Mouse (Mus musculus): ENCODE measurements at regions not wholly inside any gene's neighbourhood (a gene's known extent, or its start where the extent isn't known, plus 50 kb on each side); places are given as distances from the start of the nearest gene placed in this dataset.

- no peaks in the 10 kb centered on the region for H3K4me1 ChIP-seq (ENCODE audit: control insufficient read depth, insufficient read depth, low read length)
- H3K4me3 ChIP-seq = no peak overlapping the region
- H3K36me3 ChIP-seq (ENCODE audit: control insufficient read depth, insufficient read depth, low read length) = no peaks in the 10 kb centered on the region
- H3K27me3 ChIP-seq (ENCODE audit: control insufficient read depth, insufficient read depth, low read length) = no peaks in the 10 kb centered on the region
- 66% methylated on average over 3 of the region's 3 CpGs for WGBS
- no peak for DNase-seq
- TF ChIP-seq EP300 (IDR thresholded peaks at IDR 0.05; ENCODE audit: insufficient read depth, low read depth, low read length) (no peak), POLR2A (IDR thresholded peaks at IDR 0.05; ENCODE audit: insufficient read depth, low read depth, low read length) (no peak), CTCF (IDR thresholded peaks at IDR 0.05) (no peak)
- H3K27ac ChIP-seq = no peak overlapping the region
- intact Hi-C loops (cut with DNase I) = no loop called here
- no peaks in the 10 kb centered on the region for H3K79me2 ChIP-seq (replicated peaks; ENCODE audit: control insufficient read depth, insufficient read depth, low read length)
- H3K9ac ChIP-seq (ENCODE audit: low read depth, low read length) = no peak overlapping the region
Measured at GRCm38 (mm10) chr1:127023100-127023499, 181.7 kb upstream of the Mgat5 start.

- H3K79me2 ChIP-seq (replicated peaks; ENCODE audit: control insufficient read depth, insufficient read depth, low read length) = no peaks in the 10 kb centered on the region
- H3K27ac ChIP-seq = no peak overlapping the region
- H3K36me3 ChIP-seq (ENCODE audit: control insufficient read depth, insufficient read depth, low read length) = no peaks in the 10 kb centered on the region
- intact Hi-C loops (cut with DNase I) = no loop called here
- no peak overlapping the region for H3K4me3 ChIP-seq
- H3K9ac ChIP-seq (ENCODE audit: low read depth, low read length) = no peak overlapping the region
- TF ChIP-seq CTCF (IDR thresholded peaks at IDR 0.05) = peak; percentile 54
- no peak for TF ChIP-seq EP300 (IDR thresholded peaks at IDR 0.05; ENCODE audit: insufficient read depth, low read depth, low read length)
- 65% methylated on average over 2 of the region's 2 CpGs for WGBS
- H3K27me3 ChIP-seq (ENCODE audit: control insufficient read depth, insufficient read depth, low read length) = no peaks in the 10 kb centered on the region
- DNase-seq = peak in 1 of 2 experiments; percentile 22
- H3K4me1 ChIP-seq (ENCODE audit: control insufficient read depth, insufficient read depth, low read length) = no peaks in the 10 kb centered on the region
Measured at GRCm38 (mm10) chr1:127017698-127018097, 187.1 kb upstream of the Nckap5 start.

GRCm38 (mm10) chr1:127015894-127016245 is 185.3 kb upstream of the Nckap5 start:
- no peak for DNase-seq
- H3K79me2 ChIP-seq (replicated peaks; ENCODE audit: control insufficient read depth, insufficient read depth, low read length) = no peaks in the 10 kb centered on the region
- no peak overlapping the region for H3K27ac ChIP-seq
- no peaks in the 10 kb centered on the region for H3K27me3 ChIP-seq (ENCODE audit: control insufficient read depth, insufficient read depth, low read length)
- intact Hi-C loops (cut with DNase I) = no loop called here
- TF ChIP-seq EP300 (IDR thresholded peaks at IDR 0.05; ENCODE audit: insufficient read depth, low read depth, low read length) (no peak), CTCF (IDR thresholded peaks at IDR 0.05) (no peak)
- H3K36me3 ChIP-seq (ENCODE audit: control insufficient read depth, insufficient read depth, low read length) = no peaks in the 10 kb centered on the region
- H3K4me3 ChIP-seq = no peak overlapping the region
- H3K9ac ChIP-seq (ENCODE audit: low read depth, low read length) = no peak overlapping the region
- no peaks in the 10 kb centered on the region for H3K4me1 ChIP-seq (ENCODE audit: control insufficient read depth, insufficient read depth, low read length)
- 81% methylated on average over 4 of the region's 4 CpGs for WGBS

GRCm38 (mm10) chr1:127015042-127015893 is 184.7 kb upstream of the Nckap5 start:
- Histone ChIP-seq H3K4me3 (no peak overlapping the region), H3K9ac (ENCODE audit: low read depth, low read length) (no peak overlapping the region), H3K4me1 (ENCODE audit: control insufficient read depth, insufficient read depth, low read length) (no peaks in the 10 kb centered on the region), H3K27ac (no peak overlapping the region), H3K79me2 (replicated peaks; ENCODE audit: control insufficient read depth, insufficient read depth, low read length) (no peaks in the 10 kb centered on the region), H3K36me3 (ENCODE audit: control insufficient read depth, insufficient read depth, low read length) (no peaks in the 10 kb centered on the region), H3K27me3 (ENCODE audit: control insufficient read depth, insufficient read depth, low read length) (no peaks in the 10 kb centered on the region)
- intact Hi-C loops (cut with DNase I) = no loop called here
- no peak for DNase-seq
- no peak for TF ChIP-seq EP300 (IDR thresholded peaks at IDR 0.05; ENCODE audit: insufficient read depth, low read depth, low read length)
- no peak for TF ChIP-seq CTCF (IDR thresholded peaks at IDR 0.05)
- no peak for TF ChIP-seq POLR2A (IDR thresholded peaks at IDR 0.05; ENCODE audit: insufficient read depth, low read depth, low read length)
- 62% methylated on average over 8 of the region's 8 CpGs for WGBS

- peak in 1 of 2 experiments; percentile 16 for DNase-seq
- H3K36me3 ChIP-seq (ENCODE audit: control insufficient read depth, insufficient read depth, low read length) = no peaks in the 10 kb centered on the region
- intact Hi-C loops (cut with DNase I) = loop anchor here (2.0 kb wide), 1 partner anchor 447 kb away; no protein-coding TSS in a partner anchor
- 55% methylated on average over 6 of the region's 6 CpGs for WGBS
- no peak overlapping the region for H3K9ac ChIP-seq (ENCODE audit: low read depth, low read length)
- H3K27ac ChIP-seq = no peak overlapping the region
- H3K4me1 ChIP-seq (ENCODE audit: control insufficient read depth, insufficient read depth, low read length) = no peaks in the 10 kb centered on the region
- TF ChIP-seq POLR2A (IDR thresholded peaks at IDR 0.05; ENCODE audit: insufficient read depth, low read depth, low read length) (no peak), CTCF (IDR thresholded peaks at IDR 0.05) (peak; percentile 77), EP300 (IDR thresholded peaks at IDR 0.05; ENCODE audit: insufficient read depth, low read depth, low read length) (no peak)
- no peak overlapping the region for H3K4me3 ChIP-seq
- no peaks in the 10 kb centered on the region for H3K79me2 ChIP-seq (replicated peaks; ENCODE audit: control insufficient read depth, insufficient read depth, low read length)
- no peaks in the 10 kb centered on the region for H3K27me3 ChIP-seq (ENCODE audit: control insufficient read depth, insufficient read depth, low read length)
Measured at GRCm38 (mm10) chr1:127011901-127012300, 181.3 kb upstream of the Nckap5 start.

- Histone ChIP-seq H3K79me2 (replicated peaks; ENCODE audit: control insufficient read depth, insufficient read depth, low read length) (no peaks in the 10 kb centered on the region), H3K27ac (no peak overlapping the region), H3K4me1 (ENCODE audit: control insufficient read depth, insufficient read depth, low read length) (no peaks in the 10 kb centered on the region), H3K4me3 (no peak overlapping the region), H3K9ac (ENCODE audit: low read depth, low read length) (no peak overlapping the region), H3K27me3 (ENCODE audit: control insufficient read depth, insufficient read depth, low read length) (no peaks in the 10 kb centered on the region), H3K36me3 (ENCODE audit: control insufficient read depth, insufficient read depth, low read length) (no peaks in the 10 kb centered on the region)
- no peak for DNase-seq
- intact Hi-C loops (cut with DNase I) = no loop called here
- TF ChIP-seq POLR2A (IDR thresholded peaks at IDR 0.05; ENCODE audit: insufficient read depth, low read depth, low read length) (no peak), CTCF (IDR thresholded peaks at IDR 0.05) (no peak), EP300 (IDR thresholded peaks at IDR 0.05; ENCODE audit: insufficient read depth, low read depth, low read length) (no peak)
- 66% methylated on average over 4 of the region's 4 CpGs for WGBS
Measured at GRCm38 (mm10) chr1:127009699-127010098, 179.1 kb upstream of the Nckap5 start.
